8 mouse cellular contexts compared by ENCODE assay signal in the genomic region with DNA sequence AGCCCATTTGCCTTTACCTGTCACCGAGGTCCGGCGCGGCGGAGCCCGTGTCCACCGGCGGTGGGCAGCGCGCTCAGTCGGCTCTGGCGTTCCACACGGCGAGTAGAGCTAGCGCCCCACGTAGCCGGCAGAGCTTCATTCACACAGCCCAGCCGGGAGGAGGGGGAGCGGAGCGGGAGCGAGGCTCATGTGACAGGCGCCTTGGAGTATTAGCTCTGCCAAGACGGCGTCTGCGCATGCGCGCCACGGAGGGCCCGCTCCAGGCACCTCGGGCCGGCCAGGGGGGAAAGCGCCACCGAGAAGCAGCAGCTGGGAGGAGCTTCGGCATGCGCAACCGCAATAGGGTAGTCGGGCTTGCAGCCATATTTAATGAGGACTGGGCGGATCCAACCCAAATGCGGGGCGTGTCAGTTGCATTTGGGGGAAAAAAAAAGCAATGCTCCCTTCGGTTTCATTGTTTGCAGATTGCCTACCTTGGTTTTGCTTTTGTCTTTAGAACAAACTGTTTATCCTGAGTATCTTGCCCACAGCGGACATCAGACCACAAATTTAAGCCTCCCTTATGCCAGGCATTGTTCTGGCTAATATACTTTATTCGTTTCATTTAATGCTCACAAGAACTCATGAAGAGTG. TPM values are rescaled to one million over a fixed set of nuclear protein-coding genes. Genes with fewer than 3 reads are reported as not detected.
A peak's percentile ranks its signal among the peaks of the same experiment; 100 is the strongest.
DNase-seq lines count a peak whose midpoint lies in the region; ATAC-seq and TF ChIP-seq lines count a peak whose summit lies in the region.

A gene (minus strand): TSS at position 270 of the 633 bp plus-strand sequence.

- ATAC-seq in hindbrain, postnatal 0 days: peak; percentile 98
- ATAC-seq in megakaryocyte, adult 5-6 weeks (ENCODE audit: poor library complexity, severe bottlenecking): peak; percentile 99

- no peak for TF ChIP-seq CTCF in gastrocnemius, adult 2 months (IDR thresholded peaks at IDR 0.05)
- TF ChIP-seq CTCF in hindbrain, postnatal 0 days (IDR thresholded peaks at IDR 0.05; ENCODE audit: low read depth): no peak
- no peak for TF ChIP-seq CTCF in left cerebral cortex, adult 2 months (IDR thresholded peaks at IDR 0.05)

- H3K9ac ChIP-seq in hindbrain, postnatal 0 days (replicated peaks; ENCODE audit: low read length): peak within 1 kb of the TSS; percentile 63

- no peaks in the 10 kb centered on the region for H3K36me3 ChIP-seq in hindbrain, postnatal 0 days (ENCODE audit: insufficient read depth, low read length)

- peak within 1 kb of the TSS; percentile 90 for H3K4me3 ChIP-seq in gastrocnemius, adult 2 months
- H3K4me3 ChIP-seq in hindbrain, postnatal 0 days (ENCODE audit: low read length): peak within 1 kb of the TSS; percentile 54
- H3K4me3 ChIP-seq in left cerebral cortex, adult 2 months: peak within 1 kb of the TSS; percentile 66

- peak within 1 kb of the TSS; percentile 60 for H3K4me2 ChIP-seq in hindbrain, postnatal 0 days (ENCODE audit: low read depth, low read length)

- H3K9me3 ChIP-seq in hindbrain, postnatal 0 days (ENCODE audit: low read length): no peaks in the 10 kb centered on the region

- DNase-seq in WW6 (ENCODE audit: low read depth, low spot score): peak; percentile 83
- peak; percentile 84 to 93 for DNase-seq in cerebellum, postnatal 4 days (ENCODE audit: low spot score in 2 of 2)
- DNase-seq in gastrocnemius, adult 2 months: peak; percentile 98
- DNase-seq in hindbrain, postnatal 0 days (ENCODE audit: low spot score): peak; percentile 96
- DNase-seq in left cerebral cortex, adult 2 months (ENCODE audit: extremely low spot score in 1 of 2, low spot score in 2 of 2): peak; percentile 91 to 95
- peak; percentile 90 to 92 for DNase-seq in right cerebral cortex, adult 2 months (ENCODE audit: low spot score in 2 of 2)
- peak; percentile 95 for DNase-seq in urinary bladder, postnatal 14 days (ENCODE audit: low spot score)

- intact Hi-C loops in gastrocnemius, adult 2 months (cut with DNase I): no loop called here
- intact Hi-C loops in left cerebral cortex, adult 2 months (cut with DNase I): loop anchor here (10.0 kb wide), 1 partner anchor 316 kb away; a partner anchor contains a TSS

- H3K27ac ChIP-seq in gastrocnemius, adult 2 months: peak within 1 kb of the TSS; percentile 90
- H3K27ac ChIP-seq in hindbrain, postnatal 0 days: peak within 1 kb of the TSS; percentile 83
- H3K27ac ChIP-seq in left cerebral cortex, adult 2 months: peak within 1 kb of the TSS; percentile 78

- H3K27me3 ChIP-seq in hindbrain, postnatal 0 days (ENCODE audit: insufficient read depth, low read length): no peaks in the 10 kb centered on the region

- WGBS in hindbrain, postnatal 0 days: 26% methylated on average over 43 of the region's 43 CpGs

- no peaks in the 10 kb centered on the region for H3K4me1 ChIP-seq in hindbrain, postnatal 0 days (ENCODE audit: insufficient read depth, low read length)

RNA-seq across cellular contexts. Expression of the gene that starts here (rescaled TPM):
- 1 to 10 TPM; 2.3 to 2.8 TPM for total RNA-seq in gastrocnemius, adult 2 months (2021)
- 31.1 and 31.8 TPM in 2 replicates for total RNA-seq in hindbrain, postnatal 0 days (2014; rRNA removed)
- 6.7 and 7.9 TPM in 2 replicates for polyA plus RNA-seq in hindbrain, postnatal 0 days (2015; fragmentation: Nextera tagmentation; extraction: Ambion mirVana)
- 1 to 10 TPM; 8.8 to 9.7 TPM for total RNA-seq in left cerebral cortex, adult 2 months (2021)
- total RNA-seq in megakaryocyte, adult 5-6 weeks (2015): 13.6 and 13.8 TPM in 2 replicates
- 12.1 and 13.6 TPM in 2 replicates for total RNA-seq in megakaryocyte, adult 5-6 weeks (2017)

Comparison
In these comparisons a context has a peak if more than half of its experiments do, and no peak if none do; other contexts are left out.
1. Peak in every context shown above with its lines: DNase-seq, ATAC-seq, H3K4me3 ChIP-seq and H3K27ac ChIP-seq.